Mouse (Mus musculus): ENCODE measurements around the gene Gm7951.
"Not testable (repeated sequence)": the region's sequence is repeated elsewhere in the genome, so short reads cannot be mapped to it uniquely, and the experiment has no call there.

The Gm7951 gene

DNA sequence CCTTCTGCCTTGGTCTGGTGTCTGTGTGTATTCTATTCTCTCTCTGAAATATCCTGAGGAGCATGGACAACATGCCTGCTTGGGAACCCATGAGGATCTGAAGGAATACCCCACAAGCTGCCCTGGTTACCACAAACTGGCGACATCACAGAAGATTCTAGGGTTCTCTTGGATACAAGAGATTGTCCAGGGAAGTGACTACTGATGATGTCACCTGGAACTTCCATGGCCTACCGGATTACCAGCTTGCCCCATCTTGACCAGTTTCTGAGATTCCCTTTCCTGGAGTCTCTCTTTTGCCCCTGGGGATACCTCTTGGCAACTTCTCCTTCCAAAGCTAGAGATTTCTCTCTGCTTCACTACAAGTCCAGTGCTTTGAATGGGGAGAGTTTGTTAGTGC is at the start of gene Gm7951:
Gene Gm7951 (minus strand): TSS at position 101 of the 400 bp plus-strand sequence.
- DNase-seq = not testable (repeated sequence)

- not testable (repeated sequence) for DNase-seq
Measured at GRCm38 (mm10) chr14:42162522-42162921, 45.4 kb upstream of the Gm7951 start, which contains the start of gene Gm17027. TSS of gene Gm17027 (minus strand) at chr14:42162622.

- DNase-seq = not testable (repeated sequence)
Measured at GRCm38 (mm10) chr14:42134571-42134970, 17.4 kb upstream of the Gm7951 start.

GRCm38 (mm10) chr14:42133806-42134205 is 16.6 kb upstream of the Gm7951 start:
- DNase-seq = not testable (repeated sequence)

All from B cell, adult 2 months (primary cell).